Mouse (Mus musculus): ENCODE results near the gene Plpp7.

- TF ChIP-seq CTCF (IDR thresholded peaks at IDR 0.05; ENCODE audit: insufficient read depth, low read length) (no peak), POLR2A (IDR thresholded peaks at IDR 0.05; ENCODE audit: borderline replicate concordance, extremely low read depth, low read depth, low read length) (no peak)
Measured at GRCm38 (mm10) chr2:32055357-32055965, 39.9 kb upstream of the Plpp7 start.

All from lung, adult 2 months (tissue).